ENCODE assay signal across 20 mouse cellular contexts in the genomic region with DNA sequence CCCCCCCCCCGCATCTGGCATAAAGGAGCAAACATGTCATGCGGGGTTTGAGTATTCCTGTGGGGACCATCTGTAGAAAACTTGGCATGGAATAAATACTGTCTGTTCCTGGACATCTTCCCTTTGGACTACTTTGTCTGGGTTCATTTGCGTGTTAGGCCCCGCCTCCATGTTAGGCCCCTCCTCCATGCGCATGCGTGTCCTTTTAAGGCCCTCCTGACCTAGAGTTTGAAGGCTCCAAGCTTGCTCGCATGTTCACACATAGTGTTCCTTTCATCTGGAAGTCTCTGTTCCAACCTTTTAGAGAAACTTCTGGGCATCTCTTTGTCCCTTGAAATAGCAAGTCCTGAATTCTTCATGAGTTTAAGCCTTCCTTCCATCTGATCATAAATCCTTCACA.
DNase-seq lines count a peak whose midpoint lies in the region; ATAC-seq and TF ChIP-seq lines count a peak whose summit lies in the region.
"Had no signal": no experiment of that assay in that cellular context is flagged by ENCODE, and none has a peak within 500 bp of the region (broad histone marks: within the 10 kb centered on the region; RNA-seq: fewer than 3 reads in every experiment).

No protein-coding gene starts in this region.

- 0 out of 2 replicates have a peak, but pooled peaks have one; percentile 21 for ATAC-seq in liver, embryonic 14.5 days (ENCODE audit: insufficient read depth)
- ATAC-seq in embryonic facial prominence, embryonic 12.5 days (ENCODE audit: insufficient number of reproducible peaks, insufficient read depth, low FRiP score, low TSS enrichment): no peak
- ATAC-seq in hindbrain, postnatal 0 days: no peak
- ATAC-seq: forebrain, embryonic 15.5 days; inflammation-experienced regulatory T-cells, adult 6 months; intestine, postnatal 0 days; Patski had no signal

- H3K9ac ChIP-seq in liver, embryonic 14.5 days (replicated peaks): no peak overlapping the region
- no peak overlapping the region for H3K9ac ChIP-seq in embryonic facial prominence, embryonic 12.5 days
- no peak overlapping the region for H3K9ac ChIP-seq in hindbrain, postnatal 0 days (replicated peaks; ENCODE audit: low read length)
- H3K9ac ChIP-seq: forebrain, embryonic 15.5 days; heart, embryonic 12.5 days; hindbrain, embryonic 15.5 days had no signal

- H3K9me3 ChIP-seq in liver, embryonic 14.5 days (ENCODE audit: control insufficient read depth, low read length): no peaks in the 10 kb centered on the region
- H3K9me3 ChIP-seq in embryonic facial prominence, embryonic 12.5 days: no peaks in the 10 kb centered on the region
- no peaks in the 10 kb centered on the region for H3K9me3 ChIP-seq in hindbrain, postnatal 0 days (ENCODE audit: low read length)
- H3K9me3 ChIP-seq: forebrain, embryonic 15.5 days; heart, embryonic 12.5 days; hindbrain, embryonic 15.5 days had no signal

- no peak for TF ChIP-seq EP300 in liver, embryonic 14.5 days (IDR thresholded peaks at IDR 0.05; ENCODE audit: low read depth)

- TF ChIP-seq CTCF in liver, embryonic 14.5 days (IDR thresholded peaks at IDR 0.05; ENCODE audit: low read depth): no peak
- TF ChIP-seq CTCF in hindbrain, postnatal 0 days (IDR thresholded peaks at IDR 0.05; ENCODE audit: low read depth): no peak

- H3K27me3 ChIP-seq in liver, embryonic 14.5 days (ENCODE audit: control insufficient read depth, insufficient read depth, low read length): no peaks in the 10 kb centered on the region
- H3K27me3 ChIP-seq in embryonic facial prominence, embryonic 12.5 days: no peaks in the 10 kb centered on the region
- H3K27me3 ChIP-seq in hindbrain, postnatal 0 days (ENCODE audit: insufficient read depth, low read length): no peaks in the 10 kb centered on the region
- H3K27me3 ChIP-seq: CH12.LX; forebrain, embryonic 15.5 days; heart, embryonic 12.5 days; hindbrain, embryonic 15.5 days; Patski had no signal

- DNase-seq in liver, embryonic 14.5 days (ENCODE audit: low read depth in 3 of 3, low spot score in 3 of 3): no peak
- DNase-seq in liver (no peak), ZHBTc4 (ENCODE audit: low read depth, low spot score) (peak; percentile 46)
- no peak for DNase-seq in hindbrain, postnatal 0 days (ENCODE audit: low spot score)
- no peak for DNase-seq in adrenal gland, postnatal 4 days (ENCODE audit: low spot score in 2 of 2)
- DNase-seq: adrenal gland, adult 8-10 months; adrenal gland, postnatal 36 days; cerebellum, adult 11 months; cerebellum, adult 9-10 months; cerebellum, postnatal 36 days; gastrocnemius, postnatal 10 days; heart, adult 2 months had no signal

- no peak overlapping the region for H3K27ac ChIP-seq in liver, embryonic 14.5 days
- H3K27ac ChIP-seq in embryonic facial prominence, embryonic 12.5 days: 0 out of 2 replicates have a peak overlapping the region, but pooled peaks have one; percentile 23
- H3K27ac ChIP-seq in hindbrain, postnatal 0 days: no peak overlapping the region
- H3K27ac ChIP-seq: forebrain, embryonic 15.5 days; heart, adult 2 months; hindbrain, embryonic 15.5 days had no signal

- no peaks in the 10 kb centered on the region for H3K36me3 ChIP-seq in liver, embryonic 14.5 days (replicated peaks; ENCODE audit: control insufficient read depth, insufficient read depth, low read depth)
- no peaks in the 10 kb centered on the region for H3K36me3 ChIP-seq in embryonic facial prominence, embryonic 12.5 days
- no peaks in the 10 kb centered on the region for H3K36me3 ChIP-seq in hindbrain, postnatal 0 days (ENCODE audit: insufficient read depth, low read length)
- H3K36me3 ChIP-seq: forebrain, embryonic 15.5 days; hindbrain, embryonic 15.5 days had no signal

- WGBS in liver, embryonic 14.5 days (ENCODE audit: insufficient replicate concordance): 76% methylated on average over 7 of the region's 7 CpGs
- WGBS in embryonic facial prominence, embryonic 12.5 days: 80% methylated on average over 7 of the region's 7 CpGs
- WGBS in hindbrain, postnatal 0 days: 87% methylated on average over 6 of the region's 7 CpGs

- H3K4me1 ChIP-seq in liver, embryonic 14.5 days (replicated peaks; ENCODE audit: control insufficient read depth in 2 of 2, insufficient read depth in 2 of 2, low read length in 1 of 2): peaks cover 19 to 28% of the 10 kb centered on the region in 2 experiments
- peaks cover 7% of the 10 kb centered on the region; the same call in 1 of the 2 replicates for H3K4me1 ChIP-seq in embryonic facial prominence, embryonic 12.5 days
- no peaks in the 10 kb centered on the region for H3K4me1 ChIP-seq in hindbrain, postnatal 0 days (ENCODE audit: insufficient read depth, low read length)
- H3K4me1 ChIP-seq: forebrain, embryonic 15.5 days had no signal

- H3K4me2 ChIP-seq in liver, embryonic 14.5 days (ENCODE audit: low read depth): no peak overlapping the region
- no peak overlapping the region for H3K4me2 ChIP-seq in embryonic facial prominence, embryonic 12.5 days (replicated peaks)
- H3K4me2 ChIP-seq in hindbrain, postnatal 0 days (ENCODE audit: low read depth, low read length): no peak overlapping the region
- H3K4me2 ChIP-seq: forebrain, embryonic 15.5 days; heart, embryonic 12.5 days; hindbrain, embryonic 15.5 days had no signal

- H3K4me3 ChIP-seq in liver, embryonic 14.5 days (ENCODE audit: insufficient read depth in 1 of 2, low read depth in 2 of 2, low read length in 2 of 2): no peak overlapping the region
- no peak overlapping the region for H3K4me3 ChIP-seq in embryonic facial prominence, embryonic 12.5 days
- no peak overlapping the region for H3K4me3 ChIP-seq in hindbrain, postnatal 0 days (ENCODE audit: low read length)
- H3K4me3 ChIP-seq: forebrain, embryonic 15.5 days; heart, adult 2 months; heart, embryonic 12.5 days; hindbrain, embryonic 15.5 days had no signal
